Mouse (Mus musculus) neural tube, embryonic 13.5 days (tissue): ENCODE data around the gene Arpc3. TPM values are rescaled to one million over a fixed set of nuclear protein-coding genes. Genes with fewer than 3 reads are reported as not detected.
A peak's percentile ranks its signal among the peaks of the same experiment; 100 is the strongest.

ENCODE experiments used
- ATAC-seq: fragments of 200-750 bp; cut with Nextera tagmentation; 2 replicates; pipeline ENCODE4 v1.8.0; 2017; ENCODE audit warnings: low read depth, mild to moderate bottlenecking, moderate TSS enrichment, moderate library complexity
- H3K27ac ChIP-seq: fragments of 300-500 bp; sonication (generic); replicated peaks from 2 replicates; pipeline ENCODE4 v1.5.1; 2015; ENCODE audit warnings: moderate library complexity, mild to moderate bottlenecking, inconsistent platforms
- H3K27me3 ChIP-seq: fragments of 300-500 bp; sonication (generic); 2 replicates; pipeline ENCODE4 v1.6.1; 2015; ENCODE audit warnings: mild to moderate bottlenecking, inconsistent platforms
- H3K36me3 ChIP-seq: fragments of 300-500 bp; sonication (generic); 2 replicates; pipeline ENCODE4 v1.6.1; 2015; ENCODE audit warnings: mild to moderate bottlenecking, inconsistent platforms
- H3K4me1 ChIP-seq: fragments of 300-500 bp; sonication (generic); replicated peaks from 2 replicates; pipeline ENCODE4 v1.6.1; 2015; ENCODE audit warnings: inconsistent platforms
- H3K4me2 ChIP-seq: fragments of 300-500 bp; sonication (generic); 2 replicates; pipeline ENCODE4 v1.6.1; 2015; ENCODE audit warnings: inconsistent platforms, mild to moderate bottlenecking, moderate library complexity
- H3K4me3 ChIP-seq: fragments of 300-500 bp; sonication (generic); 2 replicates; pipeline ENCODE4 v1.5.1; 2015; ENCODE audit warnings: mild to moderate bottlenecking, inconsistent platforms
- H3K9ac ChIP-seq: fragments of 300-500 bp; sonication (generic); 2 replicates; pipeline ENCODE4 v1.6.1; 2015; ENCODE audit warnings: moderate library complexity, mild to moderate bottlenecking, inconsistent platforms
- H3K9me3 ChIP-seq: fragments of 300-500 bp; sonication (generic); 2 replicates; pipeline ENCODE4 v1.6.1; 2016; ENCODE audit warnings: inconsistent platforms
- WGBS: fragments of 180-500 bp; shearing (Covaris S2); methylation state at CpG from one replicate; pipeline ENCODE4 v1.1.7; 2015; 5-methylcytosine and 5-hydroxymethylcytosine counted together
- polyA plus RNA-seq: library from polyadenylated mRNA; unstranded; fragments of >200 nt; fragmentation: Nextera tagmentation; extraction: Ambion mirVana; gene quantifications from 2 replicates; pipeline ENCODE4 v1.2.1, GENCODE M21; 2015

Arpc3 gene
- polyA plus RNA-seq, 1 experiment from 2014 or later: 169 TPM

GRCm38 (mm10) chr5:122378171-122378570 is 13.5 kb upstream of the Arpc3 start:
- H3K9me3 ChIP-seq: no peaks in the 10 kb centered on the region
- H3K27ac ChIP-seq: no peak overlapping the region
- H3K4me2 ChIP-seq: no peak overlapping the region
- no peak overlapping the region for H3K9ac ChIP-seq
- no peak for ATAC-seq
- no peaks in the 10 kb centered on the region for H3K27me3 ChIP-seq
- peaks cover 8% of the 10 kb centered on the region for H3K4me1 ChIP-seq
- peaks cover 65% of the 10 kb centered on the region for H3K36me3 ChIP-seq
- H3K4me3 ChIP-seq: no peak overlapping the region
- WGBS: 95% methylated on average over 12 of the region's 12 CpGs

GRCm38 (mm10) chr5:122379374-122380155 is 12.1 kb upstream of the Arpc3 start:
- Histone ChIP-seq H3K9ac (no peak overlapping the region), H3K27ac (no peak overlapping the region), H3K4me2 (no peak overlapping the region), H3K36me3 (peaks cover 63% of the 10 kb centered on the region), H3K4me1 (no peaks in the 10 kb centered on the region), H3K4me3 (no peak overlapping the region), H3K9me3 (no peaks in the 10 kb centered on the region), H3K27me3 (no peaks in the 10 kb centered on the region)
- 54% methylated on average over 11 of the region's 11 CpGs for whole genome bisulfite sequencing
- peak; percentile 23; the same call in 1 of the 2 replicates for ATAC-seq

- Histone ChIP-seq H3K27ac (no peak overlapping the region), H3K4me2 (no peak overlapping the region), H3K9ac (no peak overlapping the region), H3K36me3 (no peaks in the 10 kb centered on the region), H3K27me3 (no peaks in the 10 kb centered on the region), H3K4me1 (peaks cover 12% of the 10 kb centered on the region), H3K9me3 (no peaks in the 10 kb centered on the region), H3K4me3 (no peak overlapping the region)
- ATAC-seq: no peak
- WGBS: 92% methylated on average over 5 of the region's 5 CpGs
These were observed 1.7 kb upstream of the Arpc3 start for GRCm38 (mm10) chr5:122390006-122390405.

DNA sequence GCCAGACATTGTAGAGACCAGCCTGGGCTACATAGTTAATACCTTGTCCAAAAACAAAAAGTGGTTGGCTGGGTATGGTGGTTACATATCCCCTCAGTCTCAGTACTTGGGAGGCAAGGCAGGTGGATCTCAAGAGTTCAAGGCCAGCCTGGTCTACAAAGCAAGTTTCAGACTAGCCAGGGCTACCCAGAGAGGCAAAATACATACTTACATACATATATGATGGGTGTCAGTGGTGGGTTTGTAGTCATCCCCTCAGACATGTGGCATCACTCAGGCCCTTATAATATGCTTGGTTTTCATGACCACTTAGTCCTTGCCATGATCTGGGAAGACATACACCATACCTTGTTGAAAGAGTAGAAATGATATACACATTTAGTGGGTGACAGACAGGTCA is 1.0 kb upstream of the Arpc3 start:
- Histone ChIP-seq H3K4me3 (no peak overlapping the region), H3K27ac (no peak overlapping the region), H3K27me3 (no peaks in the 10 kb centered on the region), H3K4me1 (peaks cover 12% of the 10 kb centered on the region), H3K9ac (no peak overlapping the region), H3K9me3 (no peaks in the 10 kb centered on the region), H3K4me2 (no peak overlapping the region), H3K36me3 (no peaks in the 10 kb centered on the region)
- ATAC-seq: 0 out of 2 replicates have a peak, but pooled peaks have one; percentile 17

DNA sequence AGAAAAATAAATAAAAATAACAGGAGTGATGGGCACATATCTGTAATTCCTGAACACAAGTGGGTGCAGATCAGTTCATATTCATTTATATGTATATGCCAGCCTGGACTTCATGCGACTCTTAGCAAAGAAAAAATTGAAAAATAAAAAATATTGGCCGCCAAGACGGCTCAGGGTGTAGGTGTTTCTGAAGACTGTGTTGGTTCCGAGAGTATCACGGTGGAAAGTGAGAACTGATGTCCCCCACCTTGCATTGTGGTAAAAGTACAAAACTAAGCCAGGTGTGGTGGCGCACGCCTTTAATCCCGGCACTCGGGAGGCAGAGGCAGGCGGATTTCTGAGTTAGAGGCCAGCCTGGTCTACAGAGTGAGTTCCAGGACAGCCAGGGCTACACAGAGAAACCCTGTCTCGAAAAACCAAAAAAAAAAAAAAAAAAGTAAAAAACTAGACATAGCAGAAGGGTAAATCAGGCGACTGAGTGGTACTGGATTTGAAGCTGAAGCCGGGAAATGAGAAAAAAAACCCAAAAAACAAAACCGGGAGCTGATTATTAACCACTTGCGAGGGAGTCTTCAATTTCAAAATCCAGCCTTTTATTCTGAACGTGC is 396 bp upstream of the Arpc3 start:
- Histone ChIP-seq H3K36me3 (no peaks in the 10 kb centered on the region), H3K27me3 (no peaks in the 10 kb centered on the region), H3K4me2 (peak overlapping the region; percentile 87), H3K4me1 (peaks cover 12% of the 10 kb centered on the region), H3K9ac (no peak overlapping the region), H3K4me3 (peak overlapping the region; percentile 75), H3K27ac (no peak overlapping the region), H3K9me3 (no peaks in the 10 kb centered on the region)
- WGBS: 52% methylated on average over 16 of the region's 16 CpGs
- ATAC-seq: no peak; the same call in 1 of the 2 replicates

- Histone ChIP-seq H3K36me3 (peaks cover 11% of the 10 kb centered on the region), H3K4me1 (peaks cover 12% of the 10 kb centered on the region), H3K27me3 (no peaks in the 10 kb centered on the region), H3K9ac (peak overlapping the region; percentile 82), H3K27ac (peak overlapping the region; percentile 66), H3K9me3 (no peaks in the 10 kb centered on the region), H3K4me3 (peak overlapping the region; percentile 75), H3K4me2 (peak overlapping the region; percentile 87)
- 15% methylated on average over 19 of the region's 19 CpGs for WGBS
- ATAC-seq: peak; percentile 62
These were observed 738 bp downstream of the Arpc3 start for GRCm38 (mm10) chr5:122392227-122393004.

GRCm38 (mm10) chr5:122393887-122394286 is 2.2 kb downstream of the Arpc3 start:
- H3K4me3 ChIP-seq: no peak overlapping the region

GRCm38 (mm10) chr5:122396791-122397190 is 5.1 kb downstream of the Arpc3 start:
- no peaks in the 10 kb centered on the region for H3K9me3 ChIP-seq
- H3K9ac ChIP-seq: no peak overlapping the region
- 0 out of 2 replicates have a peak overlapping the region, but pooled peaks have one; percentile 33 for H3K27ac ChIP-seq
- ATAC-seq: no peak
- H3K4me1 ChIP-seq: peaks cover 12% of the 10 kb centered on the region
- H3K27me3 ChIP-seq: no peaks in the 10 kb centered on the region
- no peak overlapping the region for H3K4me3 ChIP-seq
- WGBS: 87% methylated on average over 10 of the region's 10 CpGs
- peaks cover 43% of the 10 kb centered on the region for H3K36me3 ChIP-seq
- no peak overlapping the region for H3K4me2 ChIP-seq

More at GRCm38 (mm10) chr5:122393887-122394286, 2.2 kb downstream of the Arpc3 start:
- Histone ChIP-seq H3K9me3 (no peaks in the 10 kb centered on the region), H3K4me1 (peaks cover 12% of the 10 kb centered on the region), H3K4me2 (no peak overlapping the region), H3K9ac (no peak overlapping the region), H3K27ac (no peak overlapping the region), H3K36me3 (peaks cover 25% of the 10 kb centered on the region), H3K27me3 (no peaks in the 10 kb centered on the region)
- ATAC-seq: no peak
- 60% methylated on average over 2 of the region's 2 CpGs for WGBS

DNA sequence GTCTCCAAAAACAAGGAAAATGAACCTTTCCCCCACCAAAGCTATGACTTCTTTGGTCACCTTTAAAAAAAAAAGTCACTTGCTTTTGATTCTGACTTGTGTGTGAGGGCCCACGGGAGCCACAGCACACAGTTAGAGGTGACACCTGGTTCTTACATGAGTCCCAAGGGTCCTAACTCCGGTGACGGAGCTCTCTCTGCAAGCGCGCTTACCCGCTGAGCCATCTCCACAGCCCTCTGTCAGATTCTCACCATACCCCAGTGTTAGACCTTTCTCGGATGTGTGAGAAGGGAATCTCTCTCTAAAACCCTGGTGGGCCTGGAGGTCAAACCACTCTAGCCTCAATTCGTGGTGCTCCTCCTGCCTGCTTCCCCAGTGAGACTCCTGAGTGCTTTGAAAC is 5.8 kb downstream of the Arpc3 start:
- Histone ChIP-seq H3K27me3 (no peaks in the 10 kb centered on the region), H3K9me3 (no peaks in the 10 kb centered on the region), H3K9ac (no peak overlapping the region), H3K4me2 (no peak overlapping the region), H3K27ac (no peak overlapping the region), H3K36me3 (peaks cover 50% of the 10 kb centered on the region), H3K4me1 (peaks cover 9% of the 10 kb centered on the region), H3K4me3 (no peak overlapping the region)
- 87% methylated on average over 8 of the region's 8 CpGs for WGBS
- no peak for ATAC-seq

DNA sequence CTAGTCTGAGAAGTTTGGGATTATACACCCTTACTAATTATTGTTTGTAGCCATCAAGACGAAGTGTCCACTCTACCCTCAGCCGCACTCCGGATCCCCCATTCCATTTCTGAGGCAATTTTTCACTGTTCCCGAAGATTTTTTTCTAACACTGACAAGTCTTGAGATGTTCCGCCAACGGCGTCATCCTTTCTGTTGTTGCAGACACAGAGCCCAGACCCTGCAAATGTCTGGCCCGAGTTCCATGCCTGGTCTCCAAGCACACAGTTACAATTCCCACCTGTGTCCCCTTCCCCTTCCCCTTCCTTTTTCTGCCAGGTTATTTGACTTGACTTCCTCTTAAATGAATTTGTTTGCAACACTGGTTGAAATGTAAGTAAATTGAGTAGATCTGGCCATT is 8.2 kb downstream of the Arpc3 start:
- H3K27me3 ChIP-seq: no peaks in the 10 kb centered on the region
- H3K4me3 ChIP-seq: no peak overlapping the region
- no peak overlapping the region for H3K9ac ChIP-seq
- H3K36me3 ChIP-seq: peaks cover 74% of the 10 kb centered on the region
- ATAC-seq: no peak
- 95% methylated on average over 8 of the region's 8 CpGs for WGBS
- no peaks in the 10 kb centered on the region for H3K9me3 ChIP-seq
- H3K27ac ChIP-seq: no peak overlapping the region
- no peaks in the 10 kb centered on the region for H3K4me1 ChIP-seq
- H3K4me2 ChIP-seq: no peak overlapping the region

GRCm38 (mm10) chr5:122400628-122401302 is 9.1 kb downstream of the Arpc3 start:
- WGBS: 88% methylated on average over 18 of the region's 18 CpGs

More at GRCm38 (mm10) chr5:122400628-122401302, 9.1 kb downstream of the Arpc3 start:
- Histone ChIP-seq H3K9ac (no peak overlapping the region), H3K4me3 (no peak overlapping the region), H3K27ac (no peak overlapping the region), H3K4me1 (no peaks in the 10 kb centered on the region), H3K4me2 (no peak overlapping the region), H3K27me3 (no peaks in the 10 kb centered on the region), H3K36me3 (peaks cover 83% of the 10 kb centered on the region), H3K9me3 (no peaks in the 10 kb centered on the region)
- no peak for ATAC-seq
